Mouse (Mus musculus) spleen, adult 2 months (tissue): ENCODE data around the gene Rhox3g.
"Not testable (repeated sequence)": the region's sequence is repeated elsewhere in the genome, so short reads cannot be mapped to it uniquely, and the experiment has no call there.

ENCODE experiments used
- CTCF ChIP-seq: fragments of 200-500 bp; IDR thresholded peaks from 2 replicates; pipeline ENCODE4 v1.5.1; 2011; ENCODE audit warnings: mild to moderate bottlenecking, inconsistent platforms; ENCODE audit not compliant: insufficient read depth, insufficient read length, insufficient replicate concordance; ENCODE audit errors: extremely low read depth
- POLR2A ChIP-seq: fragments of 200-500 bp; IDR thresholded peaks from 2 replicates; pipeline ENCODE4 v1.6.1; 2011; ENCODE audit warnings: low read depth, low read length, inconsistent platforms

GRCm38 (mm10) chrX:37673177-37673576 is 44.8 kb upstream of the Rhox3g start, which contains the start of gene Rhox2h:
- not testable (repeated sequence) for TF ChIP-seq CTCF, POLR2A
